Mouse (Mus musculus): ENCODE data around the gene D330045A20Rik. TPM values are rescaled to one million over a fixed set of nuclear protein-coding genes. Genes with fewer than 3 reads are reported as not detected.
A peak's percentile ranks its signal among the peaks of the same experiment; 100 is the strongest.

D330045A20Rik gene
- total and polyA plus RNA-seq, 3 experiments: 2.7 to 3.1 TPM; not detected in 1

DNA sequence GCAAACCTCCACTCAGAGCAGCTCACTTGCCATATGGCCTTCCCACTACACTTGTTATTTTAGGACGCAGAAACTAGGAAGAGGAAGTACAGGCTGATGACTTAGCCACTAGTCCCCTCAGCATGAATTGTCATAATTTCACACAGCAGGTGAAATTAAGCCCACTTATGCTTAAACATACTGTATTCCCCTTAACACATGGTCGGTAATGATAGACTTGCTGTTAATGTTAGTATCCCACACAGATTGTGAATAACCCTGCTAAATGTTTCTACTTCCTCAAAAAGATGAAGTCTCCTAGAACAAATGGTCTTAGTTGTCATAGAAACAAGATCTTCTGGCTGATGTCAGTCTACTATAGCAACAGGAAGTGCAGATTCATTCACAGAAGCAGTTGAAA is 47.6 kb upstream of the D330045A20Rik start:
- H3K4me1 ChIP-seq (ENCODE audit: control insufficient read depth in 1 of 2, insufficient read depth in 2 of 2, low read length in 2 of 2): 0 out of 4 replicates have a peak, but pooled peaks cover 0 to 3% of the 10 kb centered on the region in 2 experiments
- no peaks in the 10 kb centered on the region for H3K79me2 ChIP-seq (ENCODE audit: control insufficient read depth, insufficient read depth, low read length, poor library complexity)
- H3K27ac ChIP-seq (ENCODE audit: control insufficient read depth, low read depth, low read length): peak overlapping the region; percentile 88
- H3K27me3 ChIP-seq (ENCODE audit: control insufficient read depth in 1 of 2, insufficient read depth in 2 of 2, low read length in 2 of 2): no peaks in the 10 kb centered on the region
- no peak for TF ChIP-seq HCFC1 (IDR thresholded peaks at IDR 0.05; ENCODE audit: low read depth, low read length)
- no peak for TF ChIP-seq POLR2AphosphoS5 (IDR thresholded peaks at IDR 0.05; ENCODE audit: borderline replicate concordance, low read depth, low read length)
- TF ChIP-seq GABPA (IDR thresholded peaks at IDR 0.05; ENCODE audit: low read depth, low read length): no peak
- peak; percentile 45 for TF ChIP-seq RCOR1 (IDR thresholded peaks at IDR 0.05; ENCODE audit: low read depth, low read length)
- TF ChIP-seq POLR2A (IDR thresholded peaks at IDR 0.05; ENCODE audit: control insufficient read depth in 1 of 2, insufficient read depth in 1 of 2, low read depth in 1 of 2, low read length in 2 of 2, poor library complexity in 1 of 2): no peak
- no peak for TF ChIP-seq SMC3 (IDR thresholded peaks at IDR 0.05; ENCODE audit: low read depth, low read length)
- no peak for TF ChIP-seq TCF12 (IDR thresholded peaks at IDR 0.05; ENCODE audit: low read depth, low read length)
- no peak for TF ChIP-seq MYB (IDR thresholded peaks at IDR 0.05; ENCODE audit: low read depth, low read length)
- no peak for TF ChIP-seq MEF2A (IDR thresholded peaks at IDR 0.05; ENCODE audit: extremely low read depth, insufficient replicate concordance, low read depth, low read length, poor library complexity, severe bottlenecking)
- peak; percentile 91 for TF ChIP-seq GATA1 (IDR thresholded peaks at IDR 0.05; ENCODE audit: low read depth, low read length)
- TF ChIP-seq UBTF (IDR thresholded peaks at IDR 0.05; ENCODE audit: borderline replicate concordance, insufficient read depth, low read depth, low read length): no peak
- peak; percentile 65 to 81 for TF ChIP-seq EP300 (IDR thresholded peaks at IDR 0.05; ENCODE audit: low read depth in 1 of 2, low read length in 2 of 2)
- TF ChIP-seq MYC (IDR thresholded peaks at IDR 0.05; ENCODE audit: low read depth, low read length): peak; percentile 83; the same call in 1 of the 2 replicates
- TF ChIP-seq TBP (IDR thresholded peaks at IDR 0.05; ENCODE audit: low read depth, low read length): peak; percentile 55; the same call in 1 of the 2 replicates
- TF ChIP-seq TAL1 (IDR thresholded peaks at IDR 0.05; ENCODE audit: low read length): peak; percentile 65
- TF ChIP-seq NELFE (IDR thresholded peaks at IDR 0.05; ENCODE audit: low read depth, low read length): no peak
- peak; percentile 43; the same call in 1 of the 2 replicates for TF ChIP-seq SIN3A (IDR thresholded peaks at IDR 0.05; ENCODE audit: low read length)
- TF ChIP-seq E2F4 (IDR thresholded peaks at IDR 0.05; ENCODE audit: borderline replicate concordance, low read depth, low read length): no peak
- no peak for TF ChIP-seq CHD2 (IDR thresholded peaks at IDR 0.05; ENCODE audit: low read length)
- TF ChIP-seq ETS1 (IDR thresholded peaks at IDR 0.05; ENCODE audit: low read depth, low read length): peak; percentile 61; the same call in 1 of the 2 replicates
- no peak for TF ChIP-seq KAT2A (conservative IDR thresholded peaks at IDR 0.05; ENCODE audit: low read depth, low read length)
- no peak for TF ChIP-seq MAZ (IDR thresholded peaks at IDR 0.05; ENCODE audit: low read depth, low read length)
- TF ChIP-seq ELF1 (IDR thresholded peaks at IDR 0.05; ENCODE audit: low read depth, low read length): peak; percentile 77; the same call in 1 of the 2 replicates
- H3K36me3 ChIP-seq (ENCODE audit: control insufficient read depth in 1 of 2, insufficient read depth in 2 of 2, low read length in 2 of 2): peaks cover 0 to 4% of the 10 kb centered on the region in 2 experiments; a peak in 2 of 4 replicates
- H3K9ac ChIP-seq (ENCODE audit: control insufficient read depth, low read depth, low read length, poor library complexity, severe bottlenecking): peak overlapping the region; percentile 40
- H3K9me3 ChIP-seq (replicated peaks; ENCODE audit: insufficient read depth, low read length): no peaks in the 10 kb centered on the region
- H3K4me3 ChIP-seq (ENCODE audit: control insufficient read depth in 1 of 2, insufficient read depth in 1 of 2, low read depth in 2 of 2, low read length in 2 of 2): peak overlapping the region in 1 of 2 experiments; percentile 31; a peak in 1 of 4 replicates
- DNase-seq (ENCODE audit: low read depth, low spot score): peak; percentile 93

All from MEL (cell line).